Mouse (Mus musculus): ENCODE data around the gene Mtss1l. TPM values are rescaled to one million over a fixed set of nuclear protein-coding genes. Genes with fewer than 3 reads are reported as not detected.
A peak's percentile ranks its signal among the peaks of the same experiment; 100 is the strongest.

The Mtss1l gene
- polyA plus RNA-seq, 1 experiment from 2014 or later, result 31.8 TPM

- H3K9me3 ChIP-seq (replicated peaks), result no peaks in the 10 kb centered on the region
- H3K27ac ChIP-seq (replicated peaks), result peak overlapping the region; percentile 94
- no peaks in the 10 kb centered on the region for H3K27me3 ChIP-seq (replicated peaks)
- peak overlapping the region; percentile 81 for H3K4me2 ChIP-seq
- WGBS, result 31% methylated on average over 11 of the region's 11 CpGs
- H3K36me3 ChIP-seq, result peaks cover 6% of the 10 kb centered on the region
- 0 out of 2 replicates have a peak, but pooled peaks have one; percentile 0 for ATAC-seq (ENCODE audit: low FRiP score)
- H3K9ac ChIP-seq (replicated peaks), result peak overlapping the region; percentile 100
- peaks cover 83% of the 10 kb centered on the region for H3K4me1 ChIP-seq
- peak overlapping the region; percentile 80 for H3K4me3 ChIP-seq (replicated peaks)
Measured at GRCm38 (mm10) chr8:110722414-110723011, 1.2 kb downstream of the Mtss1l start.

- peaks cover 65% of the 10 kb centered on the region for H3K4me1 ChIP-seq
- 0 out of 2 replicates have a peak overlapping the region, but pooled peaks have one; percentile 6 for H3K4me3 ChIP-seq (replicated peaks)
Measured at GRCm38 (mm10) chr8:110724493-110724892, 3.2 kb downstream of the Mtss1l start.

GRCm38 (mm10) chr8:110725084-110725838 lies 4.0 kb downstream of the Mtss1l start:
- Histone ChIP-seq H3K4me3 (replicated peaks) (0 out of 2 replicates have a peak overlapping the region, but pooled peaks have one; percentile 6), H3K27ac (replicated peaks) (peak overlapping the region; percentile 94), H3K9ac (replicated peaks) (peak overlapping the region; percentile 20; the same call in 1 of the 2 replicates), H3K4me1 (peaks cover 57% of the 10 kb centered on the region), H3K9me3 (replicated peaks) (no peaks in the 10 kb centered on the region), H3K36me3 (peaks cover 34% of the 10 kb centered on the region), H3K4me2 (peak overlapping the region; percentile 81), H3K27me3 (replicated peaks) (no peaks in the 10 kb centered on the region)
- ATAC-seq (ENCODE audit: low FRiP score), result 0 out of 2 replicates have a peak, but pooled peaks have one; percentile 1
- WGBS, result 60% methylated on average over 7 of the region's 7 CpGs

More at GRCm38 (mm10) chr8:110724493-110724892, 3.2 kb downstream of the Mtss1l start:
- peak overlapping the region; percentile 94 for H3K27ac ChIP-seq (replicated peaks)
- peak overlapping the region; percentile 81 for H3K4me2 ChIP-seq
- WGBS, result 77% methylated on average over 3 of the region's 3 CpGs
- no peaks in the 10 kb centered on the region for H3K27me3 ChIP-seq (replicated peaks)
- no peaks in the 10 kb centered on the region for H3K9me3 ChIP-seq (replicated peaks)
- peak overlapping the region; percentile 20; the same call in 1 of the 2 replicates for H3K9ac ChIP-seq (replicated peaks)
- no peak for ATAC-seq (ENCODE audit: low FRiP score)
- peaks cover 26% of the 10 kb centered on the region for H3K36me3 ChIP-seq

GRCm38 (mm10) chr8:110726893-110727292 lies 5.6 kb downstream of the Mtss1l start:
- no peaks in the 10 kb centered on the region for H3K9me3 ChIP-seq (replicated peaks)
- H3K27ac ChIP-seq (replicated peaks), result peak overlapping the region; percentile 2; the same call in 1 of the 2 replicates
- no peak for ATAC-seq (ENCODE audit: low FRiP score)
- no peak overlapping the region; the same call in 1 of the 2 replicates for H3K4me2 ChIP-seq
- H3K36me3 ChIP-seq, result peaks cover 49% of the 10 kb centered on the region
- peaks cover 49% of the 10 kb centered on the region for H3K4me1 ChIP-seq
- H3K4me3 ChIP-seq (replicated peaks), result no peak overlapping the region
- H3K9ac ChIP-seq (replicated peaks), result no peak overlapping the region
- WGBS, result 5% methylated on average over 17 of the region's 18 CpGs
- H3K27me3 ChIP-seq (replicated peaks), result no peaks in the 10 kb centered on the region

GRCm38 (mm10) chr8:110731346-110731859 lies 10.1 kb downstream of the Mtss1l start:
- WGBS, result 95% methylated on average over 8 of the region's 8 CpGs
- H3K9me3 ChIP-seq (replicated peaks), result no peaks in the 10 kb centered on the region

GRCm38 (mm10) chr8:110733036-110733435 lies 11.8 kb downstream of the Mtss1l start:
- no peak overlapping the region for H3K9ac ChIP-seq (replicated peaks)
- H3K4me1 ChIP-seq, result no peaks in the 10 kb centered on the region
- no peak overlapping the region for H3K27ac ChIP-seq (replicated peaks)
- no peak overlapping the region for H3K4me3 ChIP-seq (replicated peaks)
- peaks cover 89% of the 10 kb centered on the region for H3K36me3 ChIP-seq
- ATAC-seq (ENCODE audit: low FRiP score), result no peak
- H3K9me3 ChIP-seq (replicated peaks), result no peaks in the 10 kb centered on the region
- H3K27me3 ChIP-seq (replicated peaks), result no peaks in the 10 kb centered on the region
- H3K4me2 ChIP-seq, result no peak overlapping the region
- WGBS, result 76% methylated on average over 8 of the region's 8 CpGs

More at GRCm38 (mm10) chr8:110731346-110731859, 10.1 kb downstream of the Mtss1l start:
- Histone ChIP-seq H3K36me3 (peaks cover 84% of the 10 kb centered on the region), H3K27me3 (replicated peaks) (no peaks in the 10 kb centered on the region), H3K4me2 (no peak overlapping the region), H3K9ac (replicated peaks) (no peak overlapping the region), H3K4me3 (replicated peaks) (no peak overlapping the region), H3K4me1 (peaks cover 8% of the 10 kb centered on the region), H3K27ac (replicated peaks) (no peak overlapping the region)
- ATAC-seq (ENCODE audit: low FRiP score), result no peak

- Histone ChIP-seq H3K27ac (replicated peaks) (no peak overlapping the region), H3K27me3 (replicated peaks) (no peaks in the 10 kb centered on the region), H3K4me3 (replicated peaks) (no peak overlapping the region), H3K4me2 (no peak overlapping the region), H3K4me1 (no peaks in the 10 kb centered on the region), H3K36me3 (peaks cover 60% of the 10 kb centered on the region), H3K9ac (replicated peaks) (no peak overlapping the region), H3K9me3 (replicated peaks) (no peaks in the 10 kb centered on the region)
- ATAC-seq (ENCODE audit: low FRiP score), result no peak
- 92% methylated on average over 35 of the region's 35 CpGs for WGBS
Measured at GRCm38 (mm10) chr8:110738591-110739195, 17.4 kb downstream of the Mtss1l start.

- Histone ChIP-seq H3K4me2 (no peak overlapping the region), H3K4me1 (no peaks in the 10 kb centered on the region), H3K9me3 (replicated peaks) (no peaks in the 10 kb centered on the region), H3K27ac (replicated peaks) (peak overlapping the region; percentile 33; the same call in 1 of the 2 replicates), H3K36me3 (peaks cover 47% of the 10 kb centered on the region), H3K27me3 (replicated peaks) (no peaks in the 10 kb centered on the region), H3K4me3 (replicated peaks) (no peak overlapping the region), H3K9ac (replicated peaks) (no peak overlapping the region)
- WGBS, result 92% methylated on average over 5 of the region's 5 CpGs
- no peak for ATAC-seq (ENCODE audit: low FRiP score)
Measured at GRCm38 (mm10) chr8:110740629-110741175, 19.4 kb downstream of the Mtss1l start.

GRCm38 (mm10) chr8:110741816-110742451 lies 20.7 kb downstream of the Mtss1l start:
- Histone ChIP-seq H3K9ac (replicated peaks) (no peak overlapping the region), H3K4me3 (replicated peaks) (no peak overlapping the region), H3K27ac (replicated peaks) (no peak overlapping the region), H3K4me2 (no peak overlapping the region), H3K4me1 (no peaks in the 10 kb centered on the region), H3K27me3 (replicated peaks) (no peaks in the 10 kb centered on the region), H3K36me3 (peaks cover 36% of the 10 kb centered on the region), H3K9me3 (replicated peaks) (no peaks in the 10 kb centered on the region)
- WGBS, result 79% methylated on average over 15 of the region's 15 CpGs
- no peak for ATAC-seq (ENCODE audit: low FRiP score)

- no peaks in the 10 kb centered on the region for H3K4me1 ChIP-seq
- peaks cover 31% of the 10 kb centered on the region for H3K36me3 ChIP-seq
- H3K9ac ChIP-seq (replicated peaks), result no peak overlapping the region
- ATAC-seq (ENCODE audit: low FRiP score), result no peak
- H3K9me3 ChIP-seq (replicated peaks), result no peaks in the 10 kb centered on the region
- H3K27me3 ChIP-seq (replicated peaks), result no peaks in the 10 kb centered on the region
- WGBS, result 92% methylated on average over 5 of the region's 5 CpGs
- no peak overlapping the region for H3K27ac ChIP-seq (replicated peaks)
- no peak overlapping the region for H3K4me2 ChIP-seq
- H3K4me3 ChIP-seq (replicated peaks), result no peak overlapping the region
Measured at GRCm38 (mm10) chr8:110742452-110742818, 21.2 kb downstream of the Mtss1l start.

- no peak overlapping the region for H3K9ac ChIP-seq (replicated peaks)
- no peak overlapping the region for H3K4me3 ChIP-seq (replicated peaks)
- 97% methylated on average over 10 of the region's 10 CpGs for WGBS
- no peaks in the 10 kb centered on the region for H3K27me3 ChIP-seq (replicated peaks)
- ATAC-seq (ENCODE audit: low FRiP score), result no peak
- peaks cover 4% of the 10 kb centered on the region; the same call in 1 of the 2 replicates for H3K36me3 ChIP-seq
- no peak overlapping the region for H3K27ac ChIP-seq (replicated peaks)
- H3K4me2 ChIP-seq, result no peak overlapping the region
- no peaks in the 10 kb centered on the region for H3K9me3 ChIP-seq (replicated peaks)
- peaks cover 3% of the 10 kb centered on the region; the same call in 1 of the 2 replicates for H3K4me1 ChIP-seq
Measured at GRCm38 (mm10) chr8:110745162-110745561, 23.9 kb downstream of the Mtss1l start.
